Mouse (Mus musculus): ENCODE data around the gene Lrrc61.

GRCm38 (mm10) chr6:48608124-48608523, 53.5 kb downstream of the Lrrc61 start:
- TF ChIP-seq POLR2A (IDR thresholded peaks at IDR 0.05; ENCODE audit: insufficient read depth, low read length) (no peak), EP300 (IDR thresholded peaks at IDR 0.05; ENCODE audit: insufficient read depth, low read depth, low read length) (no peak), CTCF (IDR thresholded peaks at IDR 0.05; ENCODE audit: low read depth, low read length) (no peak)

Data from ES-Bruce4 (cell line).